Mouse (Mus musculus): ENCODE data around the gene Iqsec1.

DNA sequence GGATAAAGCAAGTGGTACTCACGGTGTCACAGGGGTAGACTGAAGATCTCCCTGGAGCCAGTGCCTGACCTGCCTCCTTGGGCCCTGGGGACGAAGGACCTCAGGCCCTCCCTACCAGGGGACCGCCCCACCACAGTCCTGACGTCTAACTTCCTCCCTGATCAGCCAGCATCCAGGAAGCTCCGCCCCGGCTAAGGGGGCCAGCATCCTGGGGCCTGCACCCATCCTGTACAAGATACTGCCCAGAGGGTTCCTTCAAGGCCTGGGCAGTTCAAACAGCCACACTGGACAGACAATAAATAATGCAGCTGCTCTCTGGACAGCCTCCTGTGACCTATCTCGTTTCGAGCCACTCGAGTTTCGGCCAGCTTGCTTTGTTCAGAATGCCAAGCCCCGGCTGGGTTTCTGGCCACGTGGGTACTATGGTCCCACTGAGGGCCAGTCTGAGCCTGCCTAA, 231.0 kb downstream of the Iqsec1 start:
- TF ChIP-seq CTCF (IDR thresholded peaks at IDR 0.05; ENCODE audit: extremely low read depth, insufficient read depth, insufficient read length, insufficient replicate concordance) (no peak), POLR2A (IDR thresholded peaks at IDR 0.05; ENCODE audit: low read depth, low read length) (no peak; the same call in 1 of the 2 replicates)

Measured in spleen, adult 2 months (tissue).